Mouse (Mus musculus) macrophage (primary cell): ENCODE measurements around the gene S100pbp. TPM values are rescaled to one million over a fixed set of nuclear protein-coding genes. Genes with fewer than 3 reads are reported as not detected.
A peak's percentile ranks its signal among the peaks of the same experiment; 100 is the strongest.

Source experiments
- H3K27ac ChIP-seq: fragments of 350-480 bp; formaldehyde crosslinking; 2 replicates; pipeline ENCODE4 v1.9.0; 2021
- H3K36me3 ChIP-seq: fragments of 350-480 bp; formaldehyde crosslinking; 2 replicates; pipeline ENCODE4 v1.9.0; 2021; ENCODE audit errors: inconsistent target
- H3K4me3 ChIP-seq: fragments of 350-480 bp; formaldehyde crosslinking; 2 replicates; pipeline ENCODE4 v1.9.0; 2021; ENCODE audit errors: inconsistent target
- H3K79me2 ChIP-seq: fragments of 350-480 bp; formaldehyde crosslinking; 2 replicates; pipeline ENCODE4 v1.9.0; 2021; ENCODE audit errors: inconsistent target
- WGBS: methylation state at CpG from one replicate; pipeline ENCODE4 v1.1.7; 2026; ENCODE audit warnings: inconsistent platforms; ENCODE audit not compliant: missing documents; 5-methylcytosine and 5-hydroxymethylcytosine counted together
- polyA plus RNA-seq: library from polyadenylated mRNA; stranded (reverse); fragments of 250-400 nt; gene quantifications from 3 replicates; pipeline ENCODE4 v1.2.4, GENCODE M21; 2018; ENCODE audit warnings: inconsistent platforms
- total RNA-seq, 78 experiments: library from RNA; depleted of rRNA; stranded (reverse); fragments of 250-400 nt; gene quantifications; 1 replicate in 9 of 78; 2 replicates in 24 of 78; 3 replicates in 43 of 78; 4 replicates in 2 of 78; pipeline ENCODE4 v1.2.4; 2018; ENCODE audit warnings: inconsistent platforms in 56 of 78

The S100pbp gene
- total RNA-seq (2018; cell fraction: chromatin; rRNA removed): 100 to 1,000 TPM in 2 of 26 experiments, 10 to 100 TPM in 24; 33.5 to 125 (median 67.8) TPM
- total RNA-seq (2018; cell fraction: cytosol; rRNA removed): 10 to 100 TPM in 20 of 26 experiments, 1 to 10 TPM in 6; 6.6 to 15.8 (median 12.7) TPM
- 10 to 100 TPM; 19.7 to 88.2 (median 42.9) TPM for total RNA-seq (2018; cell fraction: nucleus; rRNA removed)
- 12.7 to 13.9 TPM (median 12.9 TPM) in 3 replicates for polyA plus RNA-seq

- peaks cover 84% of the 10 kb centered on the region for H3K79me2 ChIP-seq
- peak within 1 kb of the TSS; percentile 97 for H3K4me3 ChIP-seq
- under 1% methylated on average over 58 of the region's 58 CpGs for WGBS
- peak within 1 kb of the TSS; percentile 85 for H3K27ac ChIP-seq
- no peaks in the 10 kb centered on the region for H3K36me3 ChIP-seq
Observed at GRCm38 (mm10) chr4:129189542-129190519, at the start of gene S100pbp, which contains the start of gene Yars. TSS of gene S100pbp (minus strand) at chr4:129189727. TSS of gene Yars (plus strand) at chr4:129189760.

GRCm38 (mm10) chr4:129239075-129239474 lies 49.5 kb upstream of the S100pbp start:
- H3K27ac ChIP-seq: no peak overlapping the region
- peaks cover 97% of the 10 kb centered on the region for H3K79me2 ChIP-seq
- H3K36me3 ChIP-seq: no peaks in the 10 kb centered on the region
- no peak overlapping the region; the same call in 1 of the 2 replicates for H3K4me3 ChIP-seq
- 12% methylated on average over 28 of the region's 29 CpGs for WGBS

- Histone ChIP-seq H3K79me2 (peaks cover 97% of the 10 kb centered on the region), H3K4me3 (no peak overlapping the region), H3K36me3 (no peaks in the 10 kb centered on the region), H3K27ac (no peak overlapping the region)
- 32% methylated on average over 19 of the region's 23 CpGs for WGBS
Observed at GRCm38 (mm10) chr4:129238579-129239016, 49.1 kb upstream of the S100pbp start.

GRCm38 (mm10) chr4:129237843-129238441 lies 48.4 kb upstream of the S100pbp start:
- H3K27ac ChIP-seq: no peak overlapping the region
- no peaks in the 10 kb centered on the region for H3K36me3 ChIP-seq
- no peak overlapping the region for H3K4me3 ChIP-seq
- 76% methylated on average over 14 of the region's 21 CpGs for WGBS
- H3K79me2 ChIP-seq: peaks cover 97% of the 10 kb centered on the region

GRCm38 (mm10) chr4:129236236-129236813 lies 46.8 kb upstream of the S100pbp start:
- Histone ChIP-seq H3K79me2 (peaks cover 97% of the 10 kb centered on the region), H3K36me3 (no peaks in the 10 kb centered on the region), H3K4me3 (no peak overlapping the region), H3K27ac (no peak overlapping the region)
- WGBS: 65% methylated on average over 8 of the region's 8 CpGs

GRCm38 (mm10) chr4:129235147-129235546 lies 45.6 kb upstream of the S100pbp start:
- 85% methylated on average over 2 of the region's 3 CpGs for WGBS
- H3K27ac ChIP-seq: no peak overlapping the region
- no peak overlapping the region for H3K4me3 ChIP-seq
- H3K79me2 ChIP-seq: peaks cover 97% of the 10 kb centered on the region
- no peaks in the 10 kb centered on the region for H3K36me3 ChIP-seq

- Histone ChIP-seq H3K79me2 (peaks cover 97% of the 10 kb centered on the region), H3K27ac (peak overlapping the region; percentile 47), H3K4me3 (no peak overlapping the region), H3K36me3 (no peaks in the 10 kb centered on the region)
- 40% methylated on average over 7 of the region's 7 CpGs for WGBS
Observed at GRCm38 (mm10) chr4:129234488-129234887, 45.0 kb upstream of the S100pbp start.

GRCm38 (mm10) chr4:129232561-129233360 lies 43.2 kb upstream of the S100pbp start:
- Histone ChIP-seq H3K79me2 (peaks cover 100% of the 10 kb centered on the region), H3K27ac (no peak overlapping the region), H3K36me3 (no peaks in the 10 kb centered on the region), H3K4me3 (no peak overlapping the region)
- 92% methylated on average over 9 of the region's 9 CpGs for WGBS

GRCm38 (mm10) chr4:129231594-129232450 lies 42.3 kb upstream of the S100pbp start:
- Histone ChIP-seq H3K36me3 (no peaks in the 10 kb centered on the region), H3K79me2 (peaks cover 100% of the 10 kb centered on the region), H3K4me3 (no peak overlapping the region), H3K27ac (no peak overlapping the region)
- 92% methylated on average over 10 of the region's 12 CpGs for WGBS

GRCm38 (mm10) chr4:129230926-129231325 lies 41.4 kb upstream of the S100pbp start:
- H3K4me3 ChIP-seq: no peak overlapping the region
- peaks cover 100% of the 10 kb centered on the region for H3K79me2 ChIP-seq
- 97% methylated on average over 8 of the region's 8 CpGs for WGBS
- H3K27ac ChIP-seq: no peak overlapping the region
- H3K36me3 ChIP-seq: peaks cover 2% of the 10 kb centered on the region; the same call in 1 of the 2 replicates

GRCm38 (mm10) chr4:129227985-129228381 lies 38.5 kb upstream of the S100pbp start:
- Histone ChIP-seq H3K27ac (no peak overlapping the region), H3K79me2 (peaks cover 79% of the 10 kb centered on the region), H3K4me3 (no peak overlapping the region), H3K36me3 (peaks cover 19% of the 10 kb centered on the region)
- WGBS: 74% methylated on average over 8 of the region's 8 CpGs

GRCm38 (mm10) chr4:129227170-129227984 lies 37.9 kb upstream of the S100pbp start:
- WGBS: 84% methylated on average over 18 of the region's 22 CpGs

More at GRCm38 (mm10) chr4:129227170-129227984, 37.9 kb upstream of the S100pbp start:
- Histone ChIP-seq H3K79me2 (peaks cover 73% of the 10 kb centered on the region), H3K4me3 (no peak overlapping the region), H3K27ac (no peak overlapping the region), H3K36me3 (peaks cover 19% of the 10 kb centered on the region)
